ENCODE assay signal across 17 mouse cellular contexts in genomic region chr12:16189441-16189840, GRCm38 (mm10).
DNase-seq lines count a peak whose midpoint lies in the region; ATAC-seq and TF ChIP-seq lines count a peak whose summit lies in the region.
"Had no signal": no experiment of that assay in that cellular context is flagged by ENCODE, and none has a peak within 500 bp of the region (broad histone marks: within the 10 kb centered on the region; RNA-seq: fewer than 3 reads in every experiment).

No protein-coding gene starts in this region.

- H3K4me3 ChIP-seq in MEL (ENCODE audit: control insufficient read depth in 1 of 2, insufficient read depth in 1 of 2, low read depth in 2 of 2, low read length in 2 of 2), result no peak overlapping the region
- no peak overlapping the region for H3K4me3 ChIP-seq in heart, embryonic 13.5 days
- H3K4me3 ChIP-seq: embryonic facial prominence, embryonic 15.5 days; forebrain, embryonic 13.5 days; limb, embryonic 13.5 days; myocyte had no signal

- H3K27me3 ChIP-seq in MEL (ENCODE audit: control insufficient read depth in 1 of 2, insufficient read depth in 2 of 2, low read length in 2 of 2), result no peaks in the 10 kb centered on the region
- H3K27me3 ChIP-seq in heart, embryonic 13.5 days (replicated peaks), result peaks cover 9% of the 10 kb centered on the region; the same call in 1 of the 2 replicates
- H3K27me3 ChIP-seq: embryonic facial prominence, embryonic 15.5 days; forebrain, embryonic 13.5 days; limb, embryonic 13.5 days had no signal

- TF ChIP-seq POLR2A in MEL (IDR thresholded peaks at IDR 0.05; ENCODE audit: control insufficient read depth in 1 of 2, insufficient read depth in 1 of 2, low read depth in 1 of 2, low read length in 2 of 2, poor library complexity in 1 of 2), result no peak

- no peak overlapping the region for H3K27ac ChIP-seq in MEL (ENCODE audit: control insufficient read depth, low read depth, low read length)
- no peak overlapping the region for H3K27ac ChIP-seq in heart, embryonic 13.5 days (replicated peaks)
- H3K27ac ChIP-seq: embryonic facial prominence, embryonic 15.5 days; forebrain, embryonic 13.5 days; hindbrain, embryonic 14.5 days; limb, embryonic 13.5 days had no signal

- ATAC-seq in heart, embryonic 13.5 days (ENCODE audit: extremely low read depth, insufficient number of reproducible peaks, low FRiP score, low TSS enrichment), result no peak
- ATAC-seq: forebrain, embryonic 13.5 days had no signal

- no peaks in the 10 kb centered on the region for H3K9me3 ChIP-seq in MEL (replicated peaks; ENCODE audit: insufficient read depth, low read length)
- no peaks in the 10 kb centered on the region for H3K9me3 ChIP-seq in heart, embryonic 13.5 days
- H3K9me3 ChIP-seq: embryonic facial prominence, embryonic 15.5 days; forebrain, embryonic 13.5 days; limb, embryonic 13.5 days had no signal

- no peak overlapping the region for H3K4me2 ChIP-seq in heart, embryonic 13.5 days
- H3K4me2 ChIP-seq: embryonic facial prominence, embryonic 15.5 days; forebrain, embryonic 13.5 days; hindbrain, embryonic 14.5 days; limb, embryonic 13.5 days had no signal

- no peak overlapping the region for H3K9ac ChIP-seq in MEL (ENCODE audit: control insufficient read depth, low read depth, low read length, poor library complexity, severe bottlenecking)
- H3K9ac ChIP-seq in heart, embryonic 13.5 days, result 0 out of 2 replicates have a peak overlapping the region, but pooled peaks have one; percentile 14
- H3K9ac ChIP-seq: embryonic facial prominence, embryonic 15.5 days; forebrain, embryonic 13.5 days; hindbrain, embryonic 14.5 days; limb, embryonic 13.5 days had no signal

- H3K79me2 ChIP-seq in MEL (ENCODE audit: control insufficient read depth, insufficient read depth, low read length, poor library complexity), result no peaks in the 10 kb centered on the region; the same call in 1 of the 2 replicates

- peak; percentile 18; the same call in 1 of the 2 replicates for TF ChIP-seq RAD21 in MEL (IDR thresholded peaks at IDR 0.05; ENCODE audit: low read depth, low read length)

- peaks cover 20 to 21% of the 10 kb centered on the region in 2 experiments for H3K4me1 ChIP-seq in MEL (ENCODE audit: control insufficient read depth in 1 of 2, insufficient read depth in 2 of 2, low read length in 2 of 2)
- peaks cover 41% of the 10 kb centered on the region for H3K4me1 ChIP-seq in heart, embryonic 13.5 days
- H3K4me1 ChIP-seq: forebrain, embryonic 13.5 days had no signal

- TF ChIP-seq CTCF in MEL (IDR thresholded peaks at IDR 0.05 in 2 of 3, conservative IDR thresholded peaks at IDR 0.05 in 1 of 3; ENCODE audit: control insufficient read depth in 1 of 3, insufficient read depth in 1 of 3, low read depth in 2 of 3, low read length in 3 of 3, poor library complexity in 1 of 3, severe bottlenecking in 1 of 3), result no peak

- no peak for TF ChIP-seq EP300 in MEL (IDR thresholded peaks at IDR 0.05; ENCODE audit: low read depth in 1 of 2, low read length in 2 of 2)

- peak; percentile 56 for DNase-seq in adrenal gland, adult 2 months
- DNase-seq in adrenal gland, postnatal 25 days, result no peak
- DNase-seq in kidney, adult 9 months, result peak; percentile 56
- no peak for DNase-seq in kidney, adult 18-20 months
- no peak for DNase-seq in MEL (ENCODE audit: low read depth, low spot score)
- DNase-seq in ovary, postnatal 36 days (ENCODE audit: low spot score), result no peak
- DNase-seq in right cerebral cortex, postnatal 10 days (ENCODE audit: low spot score in 2 of 2), result no peak
- DNase-seq: cerebellum, adult 11 months; gastrocnemius, postnatal 25 days; lung, adult 2 months; spleen, adult 18-20 months had no signal

- H3K36me3 ChIP-seq in MEL (ENCODE audit: control insufficient read depth in 1 of 2, insufficient read depth in 2 of 2, low read length in 2 of 2), result peaks cover 0 to 24% of the 10 kb centered on the region in 2 experiments; a peak in 2 of 4 replicates
- no peaks in the 10 kb centered on the region for H3K36me3 ChIP-seq in heart, embryonic 13.5 days
- H3K36me3 ChIP-seq: embryonic facial prominence, embryonic 15.5 days; limb, embryonic 13.5 days had no signal

TF ChIP-seq in MEL, 35 proteins besides CTCF, POLR2A, EP300 and RAD21:
- TF ChIP-seq HCFC1 (IDR thresholded peaks at IDR 0.05; ENCODE audit: low read depth, low read length) (no peak), SMC3 (IDR thresholded peaks at IDR 0.05; ENCODE audit: low read depth, low read length) (peak; percentile 31; the same call in 1 of the 2 replicates)

Comparison
In these comparisons a context has a peak if more than half of its experiments do, and no peak if none do; other contexts are left out.
1. DNase-seq: peak in adrenal gland, adult 2 months (single experiment) and kidney, adult 9 months (single experiment); none in adrenal gland, postnatal 25 days (single experiment), kidney, adult 18-20 months (single experiment), MEL (single experiment), ovary, postnatal 36 days (single experiment) and right cerebral cortex, postnatal 10 days (0 of 2).